Mouse (Mus musculus) induced T-regulatory cell, adult 2 months (primary cell): ENCODE measurements around the gene Rdh19.
"Not testable (repeated sequence)": the region's sequence is repeated elsewhere in the genome, so short reads cannot be mapped to it uniquely, and the experiment has no call there.

Experiments
- DNase-seq: peaks from one replicate; pipeline ENCODE4 v3.0.0-alpha.2; 2012; ENCODE audit warnings: low read depth

Gene Rdh19

DNA sequence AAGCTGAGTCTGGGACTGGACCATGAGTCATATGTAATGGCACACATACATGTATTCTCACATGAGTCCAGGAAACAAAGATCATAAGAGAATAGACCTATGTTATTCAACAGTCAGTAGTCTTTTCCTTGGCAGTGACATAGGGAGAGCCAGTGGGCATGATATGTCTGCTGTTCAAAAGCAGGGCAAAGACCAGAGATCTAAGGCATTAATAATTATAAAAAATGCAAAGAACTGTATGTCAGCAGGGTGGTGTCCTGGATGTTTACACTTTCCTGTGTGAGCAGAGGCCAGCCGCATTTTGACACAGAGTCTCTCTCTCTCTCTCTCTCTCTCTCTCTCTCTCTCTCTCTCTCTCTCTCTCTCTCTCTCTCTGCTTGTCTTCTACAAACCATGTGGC, at the start of gene Rdh19:
TSS of gene Rdh19 (plus strand) at position 301 of the 400 bp plus-strand sequence.
- no peak for DNase-seq

DNA sequence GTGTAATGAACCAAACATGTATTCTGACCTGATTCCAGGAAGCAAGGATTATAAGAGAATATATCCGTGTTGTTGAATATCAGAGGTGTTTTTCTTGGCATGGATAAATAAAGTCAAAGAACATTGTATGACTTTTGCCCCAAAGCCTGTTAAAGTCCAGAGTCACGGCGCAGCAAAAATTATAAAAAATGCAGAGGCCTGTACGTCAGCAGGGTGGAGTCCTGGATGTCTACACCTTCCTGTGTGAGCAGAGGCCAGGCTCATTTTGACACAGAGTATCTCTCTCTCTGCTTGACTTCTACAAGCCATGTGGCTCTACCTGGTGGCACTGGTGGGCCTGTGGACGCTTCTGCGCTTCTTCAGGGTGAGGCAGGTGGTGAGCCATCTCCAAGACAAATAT, 48.8 kb upstream of the Rdh19 start, which contains the start of gene Rdh16:
TSS of gene Rdh16 (plus strand) at position 262 of the 400 bp plus-strand sequence.
- no peak for DNase-seq

DNA sequence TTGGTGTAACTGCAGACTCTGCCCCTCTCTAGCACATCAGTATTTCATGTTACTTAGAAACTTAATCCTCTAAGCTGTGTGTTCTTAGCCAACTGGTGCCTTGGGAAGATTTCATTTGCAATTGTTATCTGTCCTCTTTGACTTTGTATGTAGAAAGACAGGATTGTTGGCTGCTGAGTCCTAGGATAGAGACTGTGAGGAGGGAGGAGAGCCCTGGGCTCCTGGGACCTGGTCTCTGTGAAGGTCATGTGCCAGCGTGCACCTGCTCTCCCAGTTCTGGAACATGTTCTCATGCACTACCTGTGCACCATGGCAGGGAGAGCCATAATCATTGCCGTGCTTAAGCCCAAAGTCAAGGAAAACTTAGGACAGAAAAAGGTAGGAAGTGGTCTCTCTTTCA, 48.1 kb upstream of the Rdh19 start:
- DNase-seq = no peak

DNA sequence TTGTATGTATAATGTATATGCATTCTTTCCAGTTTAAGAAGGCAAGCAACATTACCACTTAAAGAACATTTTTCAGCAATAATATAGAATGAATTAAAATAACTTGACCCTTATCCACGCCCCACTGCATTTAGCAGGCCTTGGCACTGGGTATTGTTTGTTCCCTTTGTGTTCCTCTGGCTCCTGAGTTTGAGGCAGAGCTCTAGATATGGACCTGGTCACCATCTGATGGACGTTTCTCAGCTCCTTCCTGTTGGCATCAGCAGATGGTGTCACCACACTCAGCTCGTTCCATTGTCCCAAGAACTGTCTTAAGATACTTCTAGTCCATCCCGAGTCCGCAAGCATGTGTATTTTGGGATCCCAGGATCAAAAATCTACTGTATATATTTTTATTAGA, 47.5 kb upstream of the Rdh19 start:
- DNase-seq = no peak

DNA sequence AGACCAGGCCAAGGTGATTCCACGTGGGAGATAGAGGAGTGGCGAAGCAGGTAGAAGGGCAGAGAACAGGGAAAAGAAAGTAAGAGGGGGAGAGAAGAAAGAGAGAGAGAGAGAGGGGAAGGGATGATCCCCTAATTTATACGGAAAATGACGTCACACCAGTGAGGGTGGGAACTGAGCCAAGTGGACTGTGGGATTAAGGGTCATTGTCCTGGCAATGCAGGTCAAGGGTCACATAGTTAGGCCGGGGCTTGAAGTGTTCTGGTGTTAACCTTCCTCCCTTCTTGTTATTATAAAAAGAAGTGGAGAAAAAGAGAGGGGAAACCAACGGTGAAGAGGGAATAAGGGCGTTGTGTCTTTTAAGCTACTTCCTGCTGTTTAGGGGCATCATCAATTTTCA, 45.3 kb upstream of the Rdh19 start:
- DNase-seq = no peak

DNA sequence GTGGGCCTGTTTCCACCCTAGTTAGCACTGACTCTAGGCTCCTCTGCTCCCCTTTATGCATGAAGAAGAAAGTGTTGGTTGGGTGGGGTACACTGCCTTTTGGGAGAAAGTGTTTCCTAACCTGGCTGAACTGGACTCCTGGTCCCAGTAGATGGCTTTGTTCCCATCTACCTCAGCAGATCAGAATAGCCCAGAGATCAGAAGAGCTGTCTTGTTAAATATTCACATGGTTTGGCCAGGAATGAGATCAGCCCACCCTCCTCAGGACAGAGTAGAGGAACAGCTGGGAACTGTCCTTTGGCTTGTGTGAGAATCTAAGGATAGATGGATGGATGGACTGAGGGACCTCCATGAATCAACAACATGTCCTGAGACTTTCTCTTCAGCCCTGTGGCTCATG, 33.8 kb upstream of the Rdh19 start:
- no peak for DNase-seq

DNA sequence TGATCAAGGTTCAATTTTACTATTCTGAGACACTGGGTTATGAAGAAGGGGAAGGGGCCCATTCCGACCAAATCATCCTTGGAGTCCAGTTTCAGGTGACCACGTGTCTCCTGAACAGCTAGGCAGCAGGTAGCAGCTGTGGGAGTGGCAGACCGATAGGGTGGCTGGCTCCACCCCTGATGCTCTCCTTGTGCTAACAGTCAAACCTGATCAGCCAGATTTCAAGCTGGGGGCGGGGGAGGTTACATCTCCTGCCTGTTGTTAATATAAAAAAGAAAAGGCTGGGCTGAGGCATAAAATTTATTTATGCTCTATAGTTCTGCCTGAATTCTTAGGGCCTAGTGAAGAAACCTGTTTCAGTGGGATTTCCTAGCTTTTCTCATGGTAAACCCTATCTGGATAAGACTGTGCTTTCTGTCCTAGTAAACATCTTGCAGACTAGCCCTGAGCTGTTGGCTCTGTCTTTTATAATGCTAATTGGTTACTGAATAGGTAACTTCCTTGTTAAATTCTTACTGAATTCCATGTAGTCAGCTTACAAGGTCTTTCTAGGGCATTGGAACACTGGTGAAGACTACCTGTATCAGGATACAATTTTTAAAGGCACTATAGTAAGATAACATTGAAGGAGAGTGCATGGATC, 32.3 kb upstream of the Rdh19 start:
- not testable (repeated sequence) for DNase-seq

DNA sequence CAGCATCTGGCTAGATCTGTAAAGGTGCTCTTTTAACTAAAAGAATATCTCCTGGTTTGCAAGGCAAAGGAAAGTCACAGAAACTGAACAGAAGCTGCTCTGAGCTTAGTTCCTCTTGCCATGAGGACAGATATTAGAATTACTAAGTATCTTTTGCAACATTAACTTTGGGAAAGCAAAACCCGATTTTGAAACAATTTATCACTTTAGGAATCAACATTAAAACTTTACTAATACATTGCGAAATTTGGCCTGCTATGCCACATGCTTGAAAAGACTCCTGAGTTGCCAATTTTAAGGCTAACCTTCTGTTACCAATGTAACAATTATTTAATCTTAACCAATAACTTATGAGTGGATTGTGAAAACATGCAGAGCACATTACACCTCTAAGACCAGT, 27.9 kb upstream of the Rdh19 start:
- DNase-seq = not testable (repeated sequence)

DNA sequence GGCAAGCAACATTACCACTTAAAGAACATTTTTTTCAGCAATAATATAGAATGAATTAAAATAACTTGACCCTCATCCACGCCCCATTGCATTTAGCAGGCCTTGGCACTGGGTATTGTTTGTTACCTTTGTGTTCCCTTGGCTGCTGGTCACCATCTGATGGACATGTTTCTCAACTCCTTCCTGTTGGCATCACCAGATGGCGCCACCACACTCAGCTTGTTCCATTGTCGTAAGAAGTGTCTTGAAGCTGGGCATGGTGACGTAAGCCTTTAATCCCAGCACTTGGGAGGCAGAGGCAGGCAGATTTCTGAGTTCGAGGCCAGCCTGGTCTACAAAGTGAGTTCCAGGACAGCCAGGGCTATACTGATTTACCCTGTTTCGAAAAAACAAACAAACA, 24.3 kb upstream of the Rdh19 start:
- peak; percentile 40 for DNase-seq

DNA sequence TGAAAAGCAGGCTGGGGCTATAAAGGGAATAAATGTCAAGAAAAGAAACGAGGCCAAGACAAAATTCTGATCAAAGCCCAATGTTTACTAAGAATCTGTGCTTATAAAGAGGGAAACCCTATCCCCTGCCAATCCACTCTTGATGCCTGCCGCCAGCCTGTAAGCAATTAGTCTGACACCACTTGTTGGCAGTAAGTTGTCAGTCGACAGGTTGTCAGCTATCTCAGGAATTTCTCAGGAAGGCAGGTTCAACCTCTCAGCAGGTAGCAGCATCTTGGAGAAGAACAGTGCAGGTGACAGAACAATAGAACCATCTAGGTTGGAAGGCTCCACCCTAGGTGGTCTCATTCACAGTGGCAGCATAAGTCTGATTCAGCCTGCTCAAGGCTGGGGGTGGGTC, 20.6 kb upstream of the Rdh19 start:
- no peak for DNase-seq

DNA sequence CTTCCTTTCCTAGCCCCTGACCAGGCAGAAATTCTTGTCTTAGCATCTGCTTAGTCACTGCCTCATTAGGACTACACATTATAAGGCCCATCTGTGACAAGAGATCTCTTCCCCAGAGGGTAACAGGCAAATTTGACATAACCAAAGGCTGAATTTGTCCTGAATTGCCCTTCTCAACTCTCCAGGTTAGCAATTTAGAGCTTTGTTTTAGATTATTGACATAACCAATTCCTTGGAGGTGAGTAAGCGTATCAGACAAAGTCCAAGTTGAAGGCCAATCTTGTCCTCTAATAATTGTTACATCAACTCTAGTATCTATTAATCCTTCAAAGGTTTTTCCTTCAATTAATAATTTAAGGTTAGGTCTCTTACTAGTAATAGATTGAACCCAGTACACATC, 15.5 kb upstream of the Rdh19 start:
- DNase-seq = not testable (repeated sequence)

DNA sequence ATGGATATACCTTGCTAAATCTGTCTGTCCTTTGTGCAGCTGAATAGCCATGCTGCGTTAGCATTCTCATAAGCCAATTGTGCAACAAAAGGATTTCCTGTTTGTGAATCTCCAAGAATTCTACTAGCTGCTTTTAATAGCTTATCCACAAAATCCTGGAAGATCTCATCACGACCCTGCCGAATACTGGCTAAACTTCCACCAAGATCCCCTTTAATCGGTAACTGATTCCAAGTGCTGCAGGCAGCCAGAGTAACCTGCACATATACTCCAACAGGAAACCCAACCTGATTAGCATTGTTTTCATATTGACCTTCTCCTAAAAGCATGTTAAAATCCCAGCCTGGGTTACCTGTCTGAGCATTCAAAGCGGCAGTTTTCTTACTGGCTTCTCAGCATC, 14.4 kb upstream of the Rdh19 start:
- no peak for DNase-seq

DNA sequence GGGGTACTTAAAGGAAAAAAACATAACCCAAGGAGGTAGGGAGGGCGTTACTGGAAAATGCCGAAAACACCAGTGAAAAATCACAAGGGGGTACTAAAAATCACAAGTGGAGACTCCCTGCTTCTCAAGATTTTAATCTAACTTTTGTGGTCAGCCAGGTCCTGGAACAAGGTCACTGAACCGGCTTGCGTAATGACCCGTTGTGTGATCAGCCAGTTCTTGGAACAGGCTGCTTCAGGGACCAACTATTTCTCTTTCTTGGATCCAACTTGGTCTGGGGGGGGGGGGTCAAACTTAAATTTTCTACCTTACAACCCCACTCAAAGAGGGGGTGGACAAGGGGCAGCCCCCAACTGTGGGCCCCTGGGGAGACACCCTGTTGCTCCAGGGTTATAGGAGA, 11.9 kb upstream of the Rdh19 start:
- DNase-seq = not testable (repeated sequence)

DNA sequence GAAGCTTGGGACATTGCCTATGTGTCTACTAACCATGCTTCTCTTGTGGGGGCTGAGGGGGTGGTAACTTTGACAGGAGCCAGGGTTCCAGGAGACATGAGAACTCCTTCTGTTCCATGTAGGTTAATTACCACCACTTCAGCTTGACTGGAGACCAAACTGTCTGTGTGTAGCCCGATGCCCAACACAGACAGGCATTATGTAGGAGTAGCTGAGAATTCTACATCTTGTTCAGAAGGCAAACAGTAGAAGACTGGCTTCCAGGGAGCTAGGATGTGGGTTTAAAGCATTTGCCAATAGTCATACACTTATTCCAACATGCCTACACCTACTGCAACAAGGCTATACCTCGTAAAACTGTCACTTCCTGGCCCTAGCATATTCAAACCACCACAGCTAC, 11.2 kb upstream of the Rdh19 start:
- no peak for DNase-seq

DNA sequence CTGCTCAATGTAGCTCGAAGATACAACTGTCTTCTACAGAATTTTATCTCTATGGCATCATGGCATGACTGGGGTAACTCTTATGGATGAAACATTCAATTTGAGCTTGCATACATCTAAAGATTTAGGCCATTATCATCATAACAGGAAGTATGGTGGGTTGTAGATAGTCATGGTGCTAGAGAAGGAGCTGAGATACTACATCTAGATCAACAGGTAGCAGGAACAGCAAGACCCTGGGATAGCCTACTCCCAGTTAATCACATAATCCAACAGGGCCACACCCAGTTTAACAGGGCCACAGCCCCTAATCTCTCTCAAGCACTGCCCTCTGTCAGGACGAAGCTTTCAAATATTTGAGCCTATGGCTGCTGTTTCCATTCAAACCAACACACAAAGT, 9.0 kb upstream of the Rdh19 start:
- no peak for DNase-seq

DNA sequence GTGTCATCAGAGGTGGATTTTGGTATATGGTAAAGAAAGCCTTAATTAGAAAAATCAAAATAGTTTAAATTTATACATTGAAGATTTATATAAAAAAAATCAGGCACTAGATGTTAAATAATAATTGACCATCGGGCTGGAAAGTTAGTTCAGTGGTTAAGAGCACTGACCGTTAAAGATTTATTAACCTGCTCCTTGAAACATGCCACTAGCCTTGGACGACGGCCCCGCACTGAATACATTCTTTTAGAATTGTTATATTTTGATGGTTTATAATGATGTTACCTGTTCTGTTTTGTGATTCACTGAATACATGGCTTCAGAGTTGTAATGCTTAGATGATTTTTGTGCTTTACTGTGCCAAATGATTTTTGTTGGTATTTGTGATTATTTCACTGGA, 3.8 kb upstream of the Rdh19 start:
- not testable (repeated sequence) for DNase-seq

DNA sequence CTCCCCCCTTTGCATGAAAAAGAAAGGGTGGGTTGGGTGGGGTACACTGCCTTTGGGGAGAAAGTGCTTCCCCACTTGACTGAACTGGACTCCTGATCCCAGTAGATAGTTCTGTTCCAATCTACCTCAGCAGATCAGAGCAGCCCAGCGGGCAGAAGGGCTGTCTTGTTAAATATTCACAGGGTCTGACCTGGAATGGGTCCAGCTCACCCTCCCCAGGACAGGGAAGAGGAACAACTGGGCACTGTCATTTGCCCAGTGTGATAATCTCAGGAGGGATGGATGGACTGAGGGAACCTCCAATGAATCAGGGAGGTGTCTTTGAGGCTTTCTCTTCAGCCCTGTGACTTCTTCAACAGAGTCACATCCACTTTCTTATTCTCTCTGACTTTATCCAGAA, 1.6 kb upstream of the Rdh19 start:
- DNase-seq = no peak

DNA sequence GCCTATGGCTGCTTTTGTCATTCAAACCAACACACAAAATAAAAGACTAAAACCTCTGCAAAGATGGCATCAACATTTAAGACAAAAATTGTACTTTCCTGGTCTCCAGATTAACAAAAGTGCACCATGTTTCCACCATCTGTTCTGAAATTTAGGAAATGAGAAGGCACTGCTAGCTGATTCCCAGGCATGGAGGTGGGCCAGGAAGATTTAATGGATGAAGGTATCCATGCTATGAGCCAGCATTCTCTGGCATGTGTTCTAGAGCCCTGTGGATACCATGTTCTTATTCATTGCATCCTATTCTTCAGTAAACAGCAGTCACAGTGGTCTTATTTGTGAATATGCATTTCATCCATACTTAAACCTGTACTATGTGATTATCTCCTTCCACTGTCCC, 6.6 kb downstream of the Rdh19 start:
- no peak for DNase-seq

DNA sequence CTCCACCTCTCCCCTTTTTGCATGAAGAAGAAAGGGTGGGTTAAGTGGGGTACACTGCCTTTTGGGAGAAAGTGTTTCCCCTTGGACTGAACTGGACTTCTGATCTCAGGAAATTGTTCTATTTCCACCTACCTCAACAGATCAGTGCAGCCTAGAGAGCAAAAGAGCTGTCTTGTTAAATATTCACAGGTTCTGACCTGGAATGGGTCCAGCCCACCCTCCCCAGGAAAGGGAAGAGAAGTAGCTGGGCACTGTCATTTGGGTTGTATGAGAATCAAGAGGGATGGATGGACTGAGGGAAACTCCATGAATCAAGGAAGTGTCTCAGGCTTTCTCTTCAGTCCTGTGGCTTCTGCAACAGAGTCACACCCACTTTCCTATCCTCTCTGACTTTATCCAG, 15.2 kb downstream of the Rdh19 start:
- DNase-seq = no peak

DNA sequence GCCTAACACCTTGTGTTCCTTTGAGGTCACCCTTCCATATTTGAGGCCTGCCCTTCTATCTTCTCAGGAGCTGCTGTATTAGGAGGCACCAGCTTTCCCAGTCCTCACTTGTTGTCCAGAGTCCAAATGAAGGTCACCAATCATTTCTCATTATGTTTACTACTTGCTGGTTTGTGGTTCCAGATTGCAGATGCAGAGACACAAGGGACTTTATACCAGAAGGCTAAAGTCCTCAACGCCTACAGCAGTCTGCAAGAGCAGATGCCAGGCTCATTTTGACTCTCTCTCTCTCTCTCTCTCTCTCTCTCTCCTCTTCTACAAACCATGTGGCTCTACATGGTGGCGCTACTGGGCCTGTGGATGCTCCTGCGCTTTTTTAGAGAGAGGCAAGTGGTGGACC, 16.5 kb downstream of the Rdh19 start, which contains the start of gene Rdh16f2:
TSS of gene Rdh16f2 (plus strand) at position 243 of the 400 bp plus-strand sequence.
- no peak for DNase-seq

DNA sequence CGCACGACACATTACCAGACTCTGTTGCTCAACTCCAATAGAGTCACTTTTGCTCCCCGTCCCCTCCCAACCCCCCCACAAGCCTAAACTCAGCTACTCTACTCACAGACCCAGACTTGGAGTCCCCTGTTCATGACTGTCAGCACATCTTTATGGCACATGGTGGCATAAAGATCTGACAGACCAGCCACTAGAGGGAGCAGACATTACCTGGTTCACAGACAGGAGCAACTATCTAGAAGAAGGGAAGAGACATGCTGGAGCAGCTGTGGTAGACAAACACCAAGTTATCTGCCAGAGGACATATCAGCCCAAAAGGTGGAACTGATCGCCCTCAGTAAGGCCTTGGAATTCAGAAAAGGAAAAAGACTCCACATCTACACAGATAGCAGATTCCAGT, 22.8 kb downstream of the Rdh19 start:
- DNase-seq = peak; percentile 35

DNA sequence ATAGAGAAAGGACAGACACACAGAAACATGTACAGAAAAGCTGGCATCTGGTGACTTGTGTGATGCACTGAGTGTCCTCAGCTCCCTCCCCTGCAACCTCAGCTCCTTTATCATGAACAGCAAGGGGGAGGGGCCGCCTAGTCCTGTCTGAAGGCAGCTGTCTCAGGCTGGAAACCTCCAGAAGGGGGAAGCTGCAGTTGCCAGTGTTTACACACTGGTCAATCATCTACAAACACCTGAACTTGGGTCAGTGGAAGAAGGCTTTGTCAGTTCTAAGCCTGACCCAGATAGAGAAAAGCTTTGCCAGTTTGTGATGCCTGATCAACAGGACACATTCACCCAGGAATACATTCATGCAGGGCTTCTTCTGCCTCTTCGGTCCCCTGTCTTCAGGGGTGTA, 28.0 kb downstream of the Rdh19 start:
- no peak for DNase-seq

DNA sequence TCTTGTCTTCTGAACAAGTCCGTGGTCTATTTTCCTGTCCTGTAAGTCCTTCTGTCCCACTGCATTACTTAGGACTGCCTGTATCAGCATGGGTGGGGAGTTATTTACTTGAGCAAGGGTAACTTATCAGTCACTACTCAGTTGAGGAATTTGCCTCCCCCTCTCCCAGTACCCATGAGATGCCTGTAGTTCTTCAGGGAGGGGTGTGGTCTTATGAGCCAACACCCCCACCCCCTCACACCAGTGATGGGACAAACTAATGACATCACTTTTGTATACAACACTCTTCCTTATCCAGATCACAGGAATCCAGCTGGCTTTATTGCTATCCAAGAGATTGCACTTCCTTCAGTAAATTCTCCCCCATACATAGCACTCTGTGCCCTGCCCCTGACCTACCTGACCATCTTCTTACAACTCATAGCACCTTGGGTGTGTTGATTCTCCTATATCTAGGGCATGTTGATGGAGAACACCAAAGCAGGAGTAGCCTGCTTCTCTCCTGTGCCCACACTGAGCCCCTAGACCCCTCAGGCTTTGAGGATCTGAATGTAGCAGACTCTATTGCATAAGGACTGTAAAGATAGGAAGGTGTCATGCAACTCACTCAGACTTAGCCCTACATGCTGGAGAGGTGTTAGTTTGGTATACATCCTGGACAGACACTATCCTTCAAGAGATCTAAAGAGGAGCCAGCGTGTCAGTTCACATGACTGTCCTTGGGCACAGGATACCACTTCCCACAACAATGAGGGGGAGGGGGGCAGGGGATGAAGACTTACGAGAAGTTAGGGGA, 28.7 kb downstream of the Rdh19 start:
- DNase-seq = no peak
